Mouse (Mus musculus): Measurements from ENCODE around the gene Gdf2. TPM values are rescaled to one million over a fixed set of nuclear protein-coding genes. Genes with fewer than 3 reads are reported as not detected.

Gene Gdf2
- total RNA-seq (2014; rRNA removed) (12.3 and 13.1 TPM in 2 replicates), polyA plus RNA-seq (2012; rRNA removed) (4.9 and 5.4 TPM in 2 replicates)

- TF ChIP-seq CTCF (IDR thresholded peaks at IDR 0.05; ENCODE audit: low read depth, low read length) (no peak), POLR2A (IDR thresholded peaks at IDR 0.05; ENCODE audit: extremely low read depth, insufficient read depth, low read length) (no peak)
- WGBS, result 43% methylated on average over 8 of the region's 8 CpGs
- peak within 1 kb of the TSS; percentile 70 for H3K27ac ChIP-seq (replicated peaks; ENCODE audit: insufficient read depth, low read depth, low read length)
- H3K36me3 ChIP-seq (ENCODE audit: control insufficient read depth, insufficient read depth, low read length), result no peaks in the 10 kb centered on the region
- peak within 1 kb of the TSS; percentile 43 for H3K4me3 ChIP-seq (ENCODE audit: insufficient read depth, low read depth, low read length)
- H3K27me3 ChIP-seq (ENCODE audit: control insufficient read depth, insufficient read depth, low read length), result no peaks in the 10 kb centered on the region
- no peaks in the 10 kb centered on the region for H3K79me2 ChIP-seq (ENCODE audit: control insufficient read depth, insufficient read depth, low read length)
- H3K9ac ChIP-seq (ENCODE audit: low read depth, low read length), result peak within 1 kb of the TSS; percentile 58
- H3K4me1 ChIP-seq (ENCODE audit: control insufficient read depth, insufficient read depth, low read length), result no peaks in the 10 kb centered on the region
- peak; percentile 33 for DNase-seq (ENCODE audit: extremely low read depth, low read depth, low spot score)
These were observed at the start of gene Gdf2 for GRCm38 (mm10) chr14:33940739-33941138. Gene Gdf2, plus strand, starts transcription at chr14:33941039.

- no peak for TF ChIP-seq POLR2A (IDR thresholded peaks at IDR 0.05; ENCODE audit: extremely low read depth, insufficient read depth, low read length)
- TF ChIP-seq CTCF (IDR thresholded peaks at IDR 0.05; ENCODE audit: low read depth, low read length), result no peak
- DNase-seq (ENCODE audit: extremely low read depth, low read depth, low spot score), result no peak
- Histone ChIP-seq H3K9ac (ENCODE audit: low read depth, low read length) (no peak overlapping the region), H3K36me3 (ENCODE audit: control insufficient read depth, insufficient read depth, low read length) (no peaks in the 10 kb centered on the region), H3K4me1 (ENCODE audit: control insufficient read depth, insufficient read depth, low read length) (no peaks in the 10 kb centered on the region), H3K27me3 (ENCODE audit: control insufficient read depth, insufficient read depth, low read length) (no peaks in the 10 kb centered on the region), H3K27ac (replicated peaks; ENCODE audit: insufficient read depth, low read depth, low read length) (no peak overlapping the region), H3K79me2 (ENCODE audit: control insufficient read depth, insufficient read depth, low read length) (no peaks in the 10 kb centered on the region), H3K4me3 (ENCODE audit: insufficient read depth, low read depth, low read length) (no peak overlapping the region)
- WGBS, result 81% methylated on average over 3 of the region's 3 CpGs
These were observed 49.3 kb upstream of the Gdf2 start for GRCm38 (mm10) chr14:33891507-33891906.

- no peak overlapping the region for H3K27ac ChIP-seq (replicated peaks; ENCODE audit: insufficient read depth, low read depth, low read length)
- H3K4me3 ChIP-seq (ENCODE audit: insufficient read depth, low read depth, low read length), result no peak overlapping the region
- no peak overlapping the region for H3K9ac ChIP-seq (ENCODE audit: low read depth, low read length)
- WGBS, result 94% methylated on average over 5 of the region's 5 CpGs
- no peaks in the 10 kb centered on the region for H3K79me2 ChIP-seq (ENCODE audit: control insufficient read depth, insufficient read depth, low read length)
- no peaks in the 10 kb centered on the region for H3K36me3 ChIP-seq (ENCODE audit: control insufficient read depth, insufficient read depth, low read length)
- no peak for TF ChIP-seq CTCF (IDR thresholded peaks at IDR 0.05; ENCODE audit: low read depth, low read length)
- no peak for DNase-seq (ENCODE audit: extremely low read depth, low read depth, low spot score)
- H3K27me3 ChIP-seq (ENCODE audit: control insufficient read depth, insufficient read depth, low read length), result no peaks in the 10 kb centered on the region
- no peaks in the 10 kb centered on the region for H3K4me1 ChIP-seq (ENCODE audit: control insufficient read depth, insufficient read depth, low read length)
These were observed 45.1 kb upstream of the Gdf2 start for GRCm38 (mm10) chr14:33895777-33896176.

- TF ChIP-seq CTCF (IDR thresholded peaks at IDR 0.05; ENCODE audit: low read depth, low read length) (no peak), POLR2A (IDR thresholded peaks at IDR 0.05; ENCODE audit: extremely low read depth, insufficient read depth, low read length) (no peak)
- Histone ChIP-seq H3K9ac (ENCODE audit: low read depth, low read length) (no peak overlapping the region), H3K4me3 (ENCODE audit: insufficient read depth, low read depth, low read length) (no peak overlapping the region), H3K79me2 (ENCODE audit: control insufficient read depth, insufficient read depth, low read length) (no peaks in the 10 kb centered on the region), H3K36me3 (ENCODE audit: control insufficient read depth, insufficient read depth, low read length) (no peaks in the 10 kb centered on the region), H3K27me3 (ENCODE audit: control insufficient read depth, insufficient read depth, low read length) (no peaks in the 10 kb centered on the region), H3K4me1 (ENCODE audit: control insufficient read depth, insufficient read depth, low read length) (no peaks in the 10 kb centered on the region), H3K27ac (replicated peaks; ENCODE audit: insufficient read depth, low read depth, low read length) (no peak overlapping the region)
- no peak for DNase-seq (ENCODE audit: extremely low read depth, low read depth, low spot score)
- WGBS, result 47% methylated on average over 9 of the region's 9 CpGs
These were observed 44.1 kb upstream of the Gdf2 start for GRCm38 (mm10) chr14:33896628-33897300.

GRCm38 (mm10) chr14:33902783-33903182, 38.1 kb upstream of the Gdf2 start:
- no peak for DNase-seq (ENCODE audit: extremely low read depth, low read depth, low spot score)
- WGBS, result 91% methylated on average over 4 of the region's 4 CpGs
- Histone ChIP-seq H3K4me1 (ENCODE audit: control insufficient read depth, insufficient read depth, low read length) (no peaks in the 10 kb centered on the region), H3K4me3 (ENCODE audit: insufficient read depth, low read depth, low read length) (no peak overlapping the region), H3K79me2 (ENCODE audit: control insufficient read depth, insufficient read depth, low read length) (no peaks in the 10 kb centered on the region), H3K27me3 (ENCODE audit: control insufficient read depth, insufficient read depth, low read length) (no peaks in the 10 kb centered on the region), H3K27ac (replicated peaks; ENCODE audit: insufficient read depth, low read depth, low read length) (no peak overlapping the region), H3K36me3 (ENCODE audit: control insufficient read depth, insufficient read depth, low read length) (no peaks in the 10 kb centered on the region), H3K9ac (ENCODE audit: low read depth, low read length) (no peak overlapping the region)
- no peak for TF ChIP-seq CTCF (IDR thresholded peaks at IDR 0.05; ENCODE audit: low read depth, low read length)
- TF ChIP-seq POLR2A (IDR thresholded peaks at IDR 0.05; ENCODE audit: extremely low read depth, insufficient read depth, low read length), result no peak

GRCm38 (mm10) chr14:33903199-33903598, 37.6 kb upstream of the Gdf2 start:
- H3K4me1 ChIP-seq (ENCODE audit: control insufficient read depth, insufficient read depth, low read length), result no peaks in the 10 kb centered on the region
- no peaks in the 10 kb centered on the region for H3K27me3 ChIP-seq (ENCODE audit: control insufficient read depth, insufficient read depth, low read length)
- H3K79me2 ChIP-seq (ENCODE audit: control insufficient read depth, insufficient read depth, low read length), result no peaks in the 10 kb centered on the region
- H3K9ac ChIP-seq (ENCODE audit: low read depth, low read length), result no peak overlapping the region
- TF ChIP-seq POLR2A (IDR thresholded peaks at IDR 0.05; ENCODE audit: extremely low read depth, insufficient read depth, low read length) (no peak), CTCF (IDR thresholded peaks at IDR 0.05; ENCODE audit: low read depth, low read length) (no peak)
- no peak overlapping the region for H3K4me3 ChIP-seq (ENCODE audit: insufficient read depth, low read depth, low read length)
- no peak for DNase-seq (ENCODE audit: extremely low read depth, low read depth, low spot score)
- no peak overlapping the region for H3K27ac ChIP-seq (replicated peaks; ENCODE audit: insufficient read depth, low read depth, low read length)
- 92% methylated on average over 1 of the region's 1 CpGs for WGBS
- no peaks in the 10 kb centered on the region for H3K36me3 ChIP-seq (ENCODE audit: control insufficient read depth, insufficient read depth, low read length)

Measured in liver, adult 2 months (tissue).